Mouse (Mus musculus) midbrain, embryonic 16.5 days (tissue): ENCODE measurements around the gene Ikbip. TPM values are rescaled to one million over a fixed set of nuclear protein-coding genes. Genes with fewer than 3 reads are reported as not detected.

Experiments used
- ATAC-seq: fragments of 200-750 bp; cut with Nextera tagmentation; 2 replicates; pipeline ENCODE4 v1.8.0; 2017; ENCODE audit warnings: moderate TSS enrichment
- H3K27ac ChIP-seq: fragments of 300-500 bp; sonication (generic); 2 replicates; pipeline ENCODE4 v1.5.1; 2014; ENCODE audit warnings: mild to moderate bottlenecking, low read length, mixed read lengths
- H3K27me3 ChIP-seq: fragments of 300-500 bp; sonication (generic); 2 replicates; pipeline ENCODE4 v1.6.1; 2014; ENCODE audit warnings: low read depth, low read length, mixed read lengths; ENCODE audit not compliant: control insufficient read depth, insufficient read depth
- H3K36me3 ChIP-seq: fragments of 300-500 bp; sonication (generic); 2 replicates; pipeline ENCODE4 v1.6.1; 2014; ENCODE audit warnings: mild to moderate bottlenecking, low read length, moderate library complexity, mixed read lengths; ENCODE audit not compliant: control insufficient read depth, insufficient read depth
- H3K4me1 ChIP-seq: fragments of 300-500 bp; sonication (generic); 2 replicates; pipeline ENCODE4 v1.6.1; 2014; ENCODE audit warnings: mild to moderate bottlenecking, low read length, mixed read lengths; ENCODE audit not compliant: control insufficient read depth, insufficient read depth
- H3K4me2 ChIP-seq: fragments of 300-500 bp; sonication (generic); 2 replicates; pipeline ENCODE4 v1.6.1; 2014; ENCODE audit warnings: mild to moderate bottlenecking, low read length, mixed read lengths
- H3K4me3 ChIP-seq: fragments of 300-500 bp; sonication (generic); 2 replicates; pipeline ENCODE4 v1.5.1; 2014; ENCODE audit warnings: low read depth, mild to moderate bottlenecking, low read length, moderate library complexity, mixed read lengths
- H3K9ac ChIP-seq: fragments of 300-500 bp; sonication (generic); 2 replicates; pipeline ENCODE4 v1.6.1; 2014; ENCODE audit warnings: low read depth, low read length, mixed read lengths
- H3K9me3 ChIP-seq: fragments of 300-500 bp; sonication (generic); replicated peaks from 2 replicates; pipeline ENCODE4 v1.6.1; 2014; ENCODE audit warnings: mild to moderate bottlenecking, low read length, mixed read lengths; ENCODE audit not compliant: control insufficient read depth, poor library complexity, severe bottlenecking
- WGBS: fragments of 180-500 bp; shearing (Covaris S2); extraction: QIAGEN DNeasy Blood & Tissue Kit; methylation state at CpG from one replicate; pipeline ENCODE4 v1.1.7; 2014; 5-methylcytosine and 5-hydroxymethylcytosine counted together
- polyA plus RNA-seq: library from polyadenylated mRNA; unstranded; fragments of >200 nt; fragmentation: Nextera tagmentation; extraction: Ambion mirVana; gene quantifications from 2 replicates; pipeline ENCODE4 v1.2.1, GENCODE M21; 2015

The Ikbip gene
- polyA plus RNA-seq, 1 experiment from 2014 or later = 18.6 TPM

- no peak for ATAC-seq
- H3K36me3 ChIP-seq = 0 out of 2 replicates have a peak, but pooled peaks cover 4% of the 10 kb centered on the region
- H3K27me3 ChIP-seq = no peaks in the 10 kb centered on the region
- no peak overlapping the region for H3K9ac ChIP-seq
- H3K4me2 ChIP-seq = no peak overlapping the region
- no peak overlapping the region for H3K4me3 ChIP-seq
- no peaks in the 10 kb centered on the region for H3K9me3 ChIP-seq
- H3K27ac ChIP-seq = no peak overlapping the region
- H3K4me1 ChIP-seq = peaks cover 9% of the 10 kb centered on the region; the same call in 1 of the 2 replicates
- WGBS = 92% methylated on average over 2 of the region's 2 CpGs
Measured at GRCm38 (mm10) chr10:91076667-91077066, 6.1 kb upstream of the Ikbip start.

- Histone ChIP-seq H3K9me3 (no peaks in the 10 kb centered on the region), H3K4me3 (no peak overlapping the region), H3K27ac (no peak overlapping the region), H3K36me3 (no peaks in the 10 kb centered on the region), H3K27me3 (no peaks in the 10 kb centered on the region), H3K9ac (no peak overlapping the region), H3K4me1 (peaks cover 15% of the 10 kb centered on the region), H3K4me2 (no peak overlapping the region)
- 91% methylated on average over 5 of the region's 5 CpGs for WGBS
- no peak for ATAC-seq
Measured at GRCm38 (mm10) chr10:91080540-91080939, 2.2 kb upstream of the Ikbip start.

- Histone ChIP-seq H3K4me2 (peak overlapping the region; percentile 64), H3K9me3 (no peaks in the 10 kb centered on the region), H3K27me3 (no peaks in the 10 kb centered on the region), H3K4me1 (peaks cover 15% of the 10 kb centered on the region), H3K36me3 (no peaks in the 10 kb centered on the region), H3K9ac (peak overlapping the region; percentile 94), H3K4me3 (peak overlapping the region; percentile 96), H3K27ac (peak overlapping the region; percentile 88)
- peak; percentile 1; the same call in 1 of the 2 replicates for ATAC-seq
- 2% methylated on average over 25 of the region's 27 CpGs for WGBS
Measured at GRCm38 (mm10) chr10:91081959-91082507, 707 bp upstream of the Ikbip start.

- peaks cover 15% of the 10 kb centered on the region for H3K4me1 ChIP-seq
- peak overlapping the region; percentile 63 for H3K4me2 ChIP-seq
- WGBS = 46% methylated on average over 12 of the region's 12 CpGs
- H3K27me3 ChIP-seq = no peaks in the 10 kb centered on the region
- H3K4me3 ChIP-seq = peak overlapping the region; percentile 96
- peak overlapping the region; percentile 88; the same call in 1 of the 2 replicates for H3K27ac ChIP-seq
- ATAC-seq = 0 out of 2 replicates have a peak, but pooled peaks have one; percentile 3
- H3K9ac ChIP-seq = peak overlapping the region; percentile 86
- H3K36me3 ChIP-seq = no peaks in the 10 kb centered on the region
- no peaks in the 10 kb centered on the region for H3K9me3 ChIP-seq
Measured at GRCm38 (mm10) chr10:91083393-91083927, 720 bp downstream of the Ikbip start.

- 91% methylated on average over 4 of the region's 4 CpGs for WGBS
- Histone ChIP-seq H3K36me3 (peaks cover 5% of the 10 kb centered on the region; the same call in 1 of the 2 replicates), H3K4me1 (no peaks in the 10 kb centered on the region), H3K4me3 (no peak overlapping the region), H3K9me3 (no peaks in the 10 kb centered on the region), H3K27me3 (no peaks in the 10 kb centered on the region), H3K9ac (no peak overlapping the region), H3K4me2 (no peak overlapping the region), H3K27ac (no peak overlapping the region)
- no peak for ATAC-seq
Measured at GRCm38 (mm10) chr10:91092812-91093211, 10.1 kb downstream of the Ikbip start.

- H3K4me3 ChIP-seq = no peak overlapping the region
- H3K27me3 ChIP-seq = no peaks in the 10 kb centered on the region
- H3K9ac ChIP-seq = no peak overlapping the region
- WGBS = 89% methylated on average over 15 of the region's 15 CpGs
- no peak for ATAC-seq
- no peak overlapping the region for H3K4me2 ChIP-seq
- no peaks in the 10 kb centered on the region for H3K9me3 ChIP-seq
- no peak overlapping the region for H3K27ac ChIP-seq
- H3K4me1 ChIP-seq = no peaks in the 10 kb centered on the region
- peaks cover 5% of the 10 kb centered on the region; the same call in 1 of the 2 replicates for H3K36me3 ChIP-seq
Measured at GRCm38 (mm10) chr10:91094251-91095104, 11.7 kb downstream of the Ikbip start.

GRCm38 (mm10) chr10:91098056-91098455, 15.3 kb downstream of the Ikbip start:
- ATAC-seq = no peak
- Histone ChIP-seq H3K4me2 (no peak overlapping the region), H3K9ac (no peak overlapping the region), H3K4me1 (no peaks in the 10 kb centered on the region), H3K9me3 (no peaks in the 10 kb centered on the region), H3K27me3 (no peaks in the 10 kb centered on the region), H3K27ac (no peak overlapping the region), H3K36me3 (peaks cover 12% of the 10 kb centered on the region), H3K4me3 (no peak overlapping the region)
- WGBS = 94% methylated on average over 8 of the region's 8 CpGs

GRCm38 (mm10) chr10:91100101-91100500, 17.4 kb downstream of the Ikbip start:
- H3K4me3 ChIP-seq = no peak overlapping the region
- no peak overlapping the region for H3K4me2 ChIP-seq
- H3K9ac ChIP-seq = no peak overlapping the region
- no peaks in the 10 kb centered on the region for H3K27me3 ChIP-seq
- no peaks in the 10 kb centered on the region for H3K9me3 ChIP-seq
- peaks cover 12% of the 10 kb centered on the region for H3K36me3 ChIP-seq
- H3K27ac ChIP-seq = no peak overlapping the region
- no peak for ATAC-seq
- H3K4me1 ChIP-seq = no peaks in the 10 kb centered on the region
- 75% methylated on average over 1 of the region's 1 CpGs for WGBS

- Histone ChIP-seq H3K27ac (no peak overlapping the region), H3K9ac (no peak overlapping the region), H3K36me3 (peaks cover 7% of the 10 kb centered on the region), H3K4me3 (no peak overlapping the region), H3K27me3 (no peaks in the 10 kb centered on the region), H3K4me2 (no peak overlapping the region), H3K4me1 (no peaks in the 10 kb centered on the region), H3K9me3 (no peaks in the 10 kb centered on the region)
- no peak for ATAC-seq
- 95% methylated on average over 25 of the region's 25 CpGs for WGBS
Measured at GRCm38 (mm10) chr10:91101936-91102335, 19.2 kb downstream of the Ikbip start.
